Mouse (Mus musculus) midbrain, embryonic 10.5 days (tissue): ENCODE measurements at regions not wholly inside any gene's neighbourhood (a gene's known extent, or its start where the extent isn't known, plus 50 kb on each side); places are given as distances from the start of the nearest gene placed in this dataset.

Experiments
- DNase-seq: peaks from one replicate; pipeline ENCODE4 v3.0.0-alpha.2; 2017; ENCODE audit warnings: low spot score
- H3K27ac ChIP-seq: fragments of 300-500 bp; sonication (generic); replicated peaks from 2 replicates; pipeline ENCODE4 v1.5.1; 2016; ENCODE audit warnings: mild to moderate bottlenecking
- H3K27me3 ChIP-seq: fragments of 300-500 bp; sonication (generic); 2 replicates; pipeline ENCODE4 v1.6.1; 2016; ENCODE audit warnings: low read depth, mild to moderate bottlenecking; ENCODE audit not compliant: poor library complexity, severe bottlenecking
- H3K36me3 ChIP-seq: fragments of 300-500 bp; sonication (generic); 2 replicates; pipeline ENCODE4 v1.6.1; 2016; ENCODE audit warnings: mild to moderate bottlenecking, moderate library complexity
- H3K4me1 ChIP-seq: fragments of 300-500 bp; sonication (generic); 2 replicates; pipeline ENCODE4 v1.6.1; 2016
- H3K4me3 ChIP-seq: fragments of 300-500 bp; sonication (generic); 2 replicates; pipeline ENCODE4 v1.5.1; 2016; ENCODE audit warnings: mild to moderate bottlenecking, moderate library complexity
- H3K9me3 ChIP-seq: fragments of 300-500 bp; sonication (generic); replicated peaks from 2 replicates; pipeline ENCODE4 v1.6.1; 2016; ENCODE audit warnings: mild to moderate bottlenecking
- WGBS: fragments of 180-500 bp; shearing (Covaris S2); methylation state at CpG from one replicate; pipeline ENCODE4 v1.1.7; 2016; 5-methylcytosine and 5-hydroxymethylcytosine counted together

- Histone ChIP-seq H3K9me3 (no peaks in the 10 kb centered on the region), H3K4me1 (0 out of 2 replicates have a peak, but pooled peaks cover 3% of the 10 kb centered on the region), H3K27ac (no peak overlapping the region), H3K36me3 (no peaks in the 10 kb centered on the region), H3K4me3 (no peak overlapping the region), H3K27me3 (peaks cover 34% of the 10 kb centered on the region)
- DNase-seq, result no peak
- whole genome bisulfite sequencing, result 96% methylated on average over 5 of the region's 5 CpGs
These were observed 113.3 kb upstream of the Kit start for GRCm38 (mm10) chr5:75461368-75461767.

DNA sequence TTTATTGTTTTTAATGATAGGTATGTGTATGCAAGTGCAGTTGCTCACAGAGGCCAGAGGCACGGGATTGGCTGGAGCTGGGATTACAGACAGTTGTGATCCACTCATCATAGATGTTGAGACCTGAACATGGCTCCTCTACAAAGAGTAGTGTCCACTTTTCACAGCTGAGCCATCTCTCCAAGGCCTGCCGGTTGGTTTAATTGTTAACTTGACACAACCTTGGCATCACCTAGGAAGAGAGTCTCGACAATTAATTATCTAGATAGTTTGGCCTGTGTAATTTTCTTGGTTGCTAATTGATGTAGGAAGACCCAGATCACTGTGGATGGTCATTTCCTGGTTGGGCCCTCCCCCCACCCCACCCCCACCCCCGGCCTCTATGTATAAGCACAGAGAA is 111.1 kb upstream of the Kit start:
- DNase-seq, result no peak
- no peak overlapping the region for H3K4me3 ChIP-seq
- H3K27ac ChIP-seq, result no peak overlapping the region
- H3K9me3 ChIP-seq, result no peaks in the 10 kb centered on the region
- 0 out of 2 replicates have a peak, but pooled peaks cover 3% of the 10 kb centered on the region for H3K4me1 ChIP-seq
- H3K27me3 ChIP-seq, result peaks cover 46% of the 10 kb centered on the region
- H3K36me3 ChIP-seq, result no peaks in the 10 kb centered on the region
- 92% methylated on average over 4 of the region's 4 CpGs for WGBS

DNA sequence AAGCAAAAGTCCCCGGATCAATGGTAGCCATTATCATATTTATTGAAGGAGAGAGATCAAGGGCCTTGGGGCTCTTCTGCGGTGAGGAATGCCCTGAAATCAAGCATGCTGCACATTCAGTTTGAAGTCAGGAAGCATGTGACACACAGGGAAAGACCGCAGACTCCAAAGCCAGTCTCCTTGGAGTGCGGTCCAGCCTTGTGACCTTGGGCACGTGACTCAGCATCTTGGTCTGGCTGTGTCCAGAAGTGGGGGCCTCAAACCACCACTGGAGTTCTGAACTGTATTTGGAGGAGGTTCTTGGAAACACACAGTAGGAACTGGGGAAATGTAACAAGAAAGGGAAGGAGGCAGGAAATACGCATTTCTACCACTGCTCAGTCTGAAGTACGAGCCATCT is 109.0 kb upstream of the Kit start:
- H3K27ac ChIP-seq, result no peak overlapping the region
- H3K4me3 ChIP-seq, result no peak overlapping the region
- peaks cover 59% of the 10 kb centered on the region for H3K27me3 ChIP-seq
- H3K4me1 ChIP-seq, result no peaks in the 10 kb centered on the region
- no peaks in the 10 kb centered on the region for H3K9me3 ChIP-seq
- 89% methylated on average over 7 of the region's 7 CpGs for WGBS
- DNase-seq, result no peak
- H3K36me3 ChIP-seq, result no peaks in the 10 kb centered on the region

- H3K4me3 ChIP-seq, result no peak overlapping the region
- no peaks in the 10 kb centered on the region for H3K9me3 ChIP-seq
- no peaks in the 10 kb centered on the region for H3K36me3 ChIP-seq
- no peak overlapping the region for H3K27ac ChIP-seq
- no peaks in the 10 kb centered on the region for H3K4me1 ChIP-seq
- no peak for DNase-seq
- 84% methylated on average over 4 of the region's 4 CpGs for WGBS
- H3K27me3 ChIP-seq, result peaks cover 64% of the 10 kb centered on the region
These were observed 107.8 kb upstream of the Kit start for GRCm38 (mm10) chr5:75466941-75467340.

DNA sequence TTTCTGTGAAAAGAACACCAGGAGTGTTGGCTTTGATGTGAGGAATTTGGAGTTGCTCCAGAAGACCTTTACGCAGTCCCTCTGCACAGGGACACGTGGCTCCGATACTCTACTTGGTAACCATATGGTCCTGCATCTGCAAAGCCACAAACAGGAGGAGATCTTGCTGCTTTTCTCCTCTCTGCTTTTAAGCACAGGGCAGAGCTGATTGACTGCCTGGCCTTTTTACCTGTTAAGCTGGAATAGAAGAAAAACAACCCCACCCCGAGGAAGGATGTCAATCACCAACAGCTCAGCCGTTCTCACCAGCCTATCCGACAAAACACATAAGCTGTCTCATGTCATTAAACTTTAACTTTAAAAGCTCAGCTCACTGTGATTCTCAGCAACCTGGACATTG is 106.8 kb upstream of the Kit start:
- H3K4me1 ChIP-seq, result peaks cover 7% of the 10 kb centered on the region
- 60% methylated on average over 6 of the region's 6 CpGs for WGBS
- DNase-seq, result no peak
- no peaks in the 10 kb centered on the region for H3K9me3 ChIP-seq
- H3K4me3 ChIP-seq, result no peak overlapping the region
- no peaks in the 10 kb centered on the region for H3K36me3 ChIP-seq
- H3K27me3 ChIP-seq, result peaks cover 74% of the 10 kb centered on the region
- H3K27ac ChIP-seq, result no peak overlapping the region

DNA sequence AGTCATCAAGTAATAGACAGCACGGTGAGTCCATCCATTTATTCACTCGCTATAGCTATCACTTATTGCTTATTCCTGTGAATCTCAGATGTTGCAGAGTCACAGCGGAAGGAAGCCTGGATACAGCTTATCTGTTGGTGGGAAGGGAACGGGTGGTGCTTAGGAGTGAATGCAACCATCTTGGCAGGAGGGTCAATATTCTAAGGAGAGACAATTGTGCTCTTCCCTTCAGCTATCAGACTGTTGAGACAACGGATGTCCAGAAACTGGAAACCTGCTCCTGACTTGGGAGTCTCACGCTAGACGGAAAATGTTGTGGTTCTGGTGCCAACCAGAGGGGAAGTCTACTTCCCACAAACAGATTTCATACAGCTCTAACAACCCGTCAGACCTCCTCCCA is 103.7 kb upstream of the Kit start:
- H3K27ac ChIP-seq, result no peak overlapping the region
- H3K9me3 ChIP-seq, result no peaks in the 10 kb centered on the region
- DNase-seq, result no peak
- WGBS, result 92% methylated on average over 8 of the region's 8 CpGs
- peaks cover 23% of the 10 kb centered on the region for H3K4me1 ChIP-seq
- peaks cover 86% of the 10 kb centered on the region for H3K27me3 ChIP-seq
- H3K4me3 ChIP-seq, result no peak overlapping the region
- H3K36me3 ChIP-seq, result no peaks in the 10 kb centered on the region

GRCm38 (mm10) chr5:75472484-75472883 is 102.2 kb upstream of the Kit start:
- H3K4me3 ChIP-seq, result no peak overlapping the region
- 53% methylated on average over 3 of the region's 3 CpGs for WGBS
- DNase-seq, result no peak
- H3K36me3 ChIP-seq, result no peaks in the 10 kb centered on the region
- H3K9me3 ChIP-seq, result no peaks in the 10 kb centered on the region
- peaks cover 88% of the 10 kb centered on the region for H3K27me3 ChIP-seq
- peaks cover 23% of the 10 kb centered on the region for H3K4me1 ChIP-seq
- no peak overlapping the region for H3K27ac ChIP-seq

- H3K4me3 ChIP-seq, result no peak overlapping the region
- peaks cover 91% of the 10 kb centered on the region for H3K27me3 ChIP-seq
- peak; percentile 82 for DNase-seq
- H3K27ac ChIP-seq, result peak overlapping the region; percentile 46; the same call in 1 of the 2 replicates
- 7% methylated on average over 4 of the region's 4 CpGs for WGBS
- no peaks in the 10 kb centered on the region for H3K36me3 ChIP-seq
- peaks cover 23% of the 10 kb centered on the region for H3K4me1 ChIP-seq
- H3K9me3 ChIP-seq, result no peaks in the 10 kb centered on the region
These were observed 99.3 kb upstream of the Kit start for GRCm38 (mm10) chr5:75475414-75475813.

- no peak for DNase-seq
- no peak overlapping the region for H3K4me3 ChIP-seq
- H3K4me1 ChIP-seq, result peaks cover 23% of the 10 kb centered on the region
- H3K36me3 ChIP-seq, result no peaks in the 10 kb centered on the region
- no peak overlapping the region for H3K27ac ChIP-seq
- peaks cover 91% of the 10 kb centered on the region for H3K27me3 ChIP-seq
- no peaks in the 10 kb centered on the region for H3K9me3 ChIP-seq
- WGBS, result 65% methylated on average over 1 of the region's 1 CpGs
These were observed 96.2 kb upstream of the Kit start for GRCm38 (mm10) chr5:75478499-75478898.

DNA sequence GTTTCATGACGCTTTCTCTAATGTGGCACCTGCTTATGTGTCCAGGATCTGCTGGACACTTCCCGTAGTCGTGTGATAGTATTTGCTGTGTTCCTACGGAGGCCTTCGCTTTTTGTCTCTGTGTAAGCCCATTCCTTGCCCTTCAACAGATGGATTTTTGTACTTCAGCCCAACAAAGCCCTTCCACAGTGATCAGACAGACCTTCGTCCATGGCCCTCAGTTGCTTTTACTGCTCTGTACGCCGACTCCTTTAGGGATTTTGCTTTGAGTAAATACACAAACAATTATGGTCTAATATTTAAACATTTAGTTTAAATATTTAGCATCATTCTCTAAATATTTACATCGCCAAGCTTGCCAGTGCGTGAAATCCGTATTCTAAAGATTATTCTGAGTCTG is 95.6 kb upstream of the Kit start:
- no peaks in the 10 kb centered on the region for H3K36me3 ChIP-seq
- 88% methylated on average over 11 of the region's 11 CpGs for WGBS
- no peak overlapping the region for H3K4me3 ChIP-seq
- H3K9me3 ChIP-seq, result no peaks in the 10 kb centered on the region
- peaks cover 91% of the 10 kb centered on the region for H3K27me3 ChIP-seq
- H3K27ac ChIP-seq, result no peak overlapping the region
- peaks cover 23% of the 10 kb centered on the region for H3K4me1 ChIP-seq
- no peak for DNase-seq

- no peaks in the 10 kb centered on the region for H3K36me3 ChIP-seq
- no peak for DNase-seq
- H3K27ac ChIP-seq, result no peak overlapping the region
- WGBS, result 15% methylated on average over 7 of the region's 7 CpGs
- H3K4me3 ChIP-seq, result no peak overlapping the region
- H3K9me3 ChIP-seq, result no peaks in the 10 kb centered on the region
- peaks cover 95% of the 10 kb centered on the region for H3K27me3 ChIP-seq
- H3K4me1 ChIP-seq, result peaks cover 10% of the 10 kb centered on the region
These were observed 93.1 kb upstream of the Kit start for GRCm38 (mm10) chr5:75481595-75481994.

- no peak overlapping the region for H3K27ac ChIP-seq
- no peaks in the 10 kb centered on the region for H3K36me3 ChIP-seq
- H3K4me3 ChIP-seq, result no peak overlapping the region
- no peak for DNase-seq
- no peaks in the 10 kb centered on the region for H3K9me3 ChIP-seq
- H3K4me1 ChIP-seq, result peaks cover 18% of the 10 kb centered on the region
- WGBS, result 86% methylated on average over 7 of the region's 7 CpGs
- peaks cover 86% of the 10 kb centered on the region for H3K27me3 ChIP-seq
These were observed 90.4 kb upstream of the Kit start for GRCm38 (mm10) chr5:75484330-75484729.

DNA sequence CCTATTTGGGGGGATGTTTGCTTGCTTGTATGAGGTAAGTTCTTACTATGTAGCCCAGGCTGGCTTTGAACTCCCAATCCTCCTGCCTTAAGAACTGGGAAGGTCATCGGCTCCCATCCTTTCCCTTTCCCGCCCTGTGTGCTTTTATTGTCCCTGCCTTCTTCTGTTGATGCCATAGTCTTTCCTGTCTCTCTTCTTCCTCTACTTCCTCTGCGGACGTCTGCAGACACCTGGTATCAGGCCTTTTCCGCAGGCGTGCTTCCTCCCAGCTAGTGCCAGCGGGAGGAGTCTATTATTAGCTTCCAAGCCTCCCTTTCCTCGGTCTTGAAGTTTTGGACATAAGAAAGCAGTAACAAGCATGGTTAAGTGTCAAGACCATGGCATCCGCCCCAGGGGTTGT is 83.9 kb upstream of the Kit start:
- no peak for DNase-seq
- Histone ChIP-seq H3K27me3 (peaks cover 31% of the 10 kb centered on the region), H3K27ac (no peak overlapping the region), H3K9me3 (no peaks in the 10 kb centered on the region), H3K4me1 (peaks cover 8% of the 10 kb centered on the region), H3K4me3 (no peak overlapping the region), H3K36me3 (no peaks in the 10 kb centered on the region)
- 84% methylated on average over 9 of the region's 9 CpGs for WGBS

- Histone ChIP-seq H3K27ac (no peak overlapping the region), H3K4me3 (no peak overlapping the region), H3K27me3 (peaks cover 11% of the 10 kb centered on the region), H3K9me3 (no peaks in the 10 kb centered on the region), H3K4me1 (no peaks in the 10 kb centered on the region), H3K36me3 (no peaks in the 10 kb centered on the region)
- 92% methylated on average over 10 of the region's 10 CpGs for WGBS
- no peak for DNase-seq
These were observed 80.6 kb upstream of the Kit start for GRCm38 (mm10) chr5:75494143-75494542.
